Comparison of ENCODE assay signal across 18 mouse cellular contexts in genomic region chr10:98946031-98946791, GRCm38 (mm10). TPM values are rescaled to one million over a fixed set of nuclear protein-coding genes. Genes with fewer than 3 reads are reported as not detected.
A peak's percentile ranks its signal among the peaks of the same experiment; 100 is the strongest.
DNase-seq lines count a peak whose midpoint lies in the region; ATAC-seq and TF ChIP-seq lines count a peak whose summit lies in the region.
"Had no signal": no experiment of that assay in that cellular context is flagged by ENCODE, and none has a peak within 500 bp of the region (broad histone marks: within the 10 kb centered on the region; RNA-seq: fewer than 3 reads in every experiment).

No protein-coding gene starts in this region.

- no peaks in the 10 kb centered on the region for H3K36me3 ChIP-seq in kidney, postnatal 0 days (ENCODE audit: insufficient read depth, low read length)
- peaks cover 0 to 22% of the 10 kb centered on the region in 2 experiments; a peak in 3 of 4 replicates for H3K36me3 ChIP-seq in MEL (ENCODE audit: control insufficient read depth in 1 of 2, insufficient read depth in 2 of 2, low read length in 2 of 2)
- H3K36me3 ChIP-seq: embryonic facial prominence, embryonic 10.5 days; heart, embryonic 12.5 days; limb, embryonic 13.5 days had no signal

- no peaks in the 10 kb centered on the region for H3K27me3 ChIP-seq in kidney, postnatal 0 days (ENCODE audit: insufficient read depth, low read length)
- no peaks in the 10 kb centered on the region for H3K27me3 ChIP-seq in MEL (ENCODE audit: control insufficient read depth in 1 of 2, insufficient read depth in 2 of 2, low read length in 2 of 2)
- H3K27me3 ChIP-seq: heart, embryonic 12.5 days; limb, embryonic 13.5 days had no signal

- H3K4me1 ChIP-seq in kidney, postnatal 0 days (replicated peaks; ENCODE audit: insufficient read depth, low read length) = 0 out of 2 replicates have a peak, but pooled peaks cover 10% of the 10 kb centered on the region
- peaks cover 9% of the 10 kb centered on the region in 2 experiments; a peak in 3 of 4 replicates for H3K4me1 ChIP-seq in MEL (ENCODE audit: control insufficient read depth in 1 of 2, insufficient read depth in 2 of 2, low read length in 2 of 2)

- no peaks in the 10 kb centered on the region for H3K9me3 ChIP-seq in kidney, postnatal 0 days (replicated peaks; ENCODE audit: low read length)
- H3K9me3 ChIP-seq in MEL (replicated peaks; ENCODE audit: insufficient read depth, low read length) = no peaks in the 10 kb centered on the region
- H3K9me3 ChIP-seq: embryonic facial prominence, embryonic 10.5 days; heart, embryonic 12.5 days; limb, embryonic 13.5 days had no signal

- H3K4me3 ChIP-seq in kidney, postnatal 0 days (replicated peaks; ENCODE audit: low read depth, low read length) = no peak overlapping the region
- no peak overlapping the region for H3K4me3 ChIP-seq in MEL (ENCODE audit: control insufficient read depth in 1 of 2, insufficient read depth in 1 of 2, low read depth in 2 of 2, low read length in 2 of 2)
- H3K4me3 ChIP-seq: embryonic facial prominence, embryonic 10.5 days; erythroblast, embryonic 14.5 days; heart, embryonic 12.5 days; limb, embryonic 13.5 days had no signal

- 61% methylated on average over 9 of the region's 9 CpGs for WGBS in kidney, postnatal 0 days

- no peak for ATAC-seq in kidney, postnatal 0 days (replicated peaks; ENCODE audit: low FRiP score, low read depth)
- ATAC-seq in megakaryocyte progenitor cell, adult 5-6 weeks (replicated peaks; ENCODE audit: poor library complexity) = peak; percentile 70
- ATAC-seq: forebrain, postnatal 0 days had no signal

- peaks cover 18% of the 10 kb centered on the region for H3K79me2 ChIP-seq in MEL (ENCODE audit: control insufficient read depth, insufficient read depth, low read length, poor library complexity)

- TF ChIP-seq POLR2A in MEL (IDR thresholded peaks at IDR 0.05; ENCODE audit: control insufficient read depth in 1 of 2, insufficient read depth in 1 of 2, low read depth in 1 of 2, low read length in 2 of 2, poor library complexity in 1 of 2) = no peak

- no peak for TF ChIP-seq EP300 in MEL (IDR thresholded peaks at IDR 0.05; ENCODE audit: low read depth in 1 of 2, low read length in 2 of 2)

- DNase-seq in kidney, postnatal 0 days (ENCODE audit: low spot score) = no peak
- no peak for DNase-seq in kidney, adult 9 months
- peak; percentile 49 for DNase-seq in 416B (ENCODE audit: low read depth)
- no peak for DNase-seq in MEL (ENCODE audit: low read depth, low spot score)
- no peak for DNase-seq in left cerebral cortex, postnatal 25 days (ENCODE audit: low spot score in 2 of 2)
- no peak for DNase-seq in right cerebral cortex, postnatal 25 days
- DNase-seq: cerebellum, postnatal 14 days; forebrain, postnatal 0 days; gastrocnemius, postnatal 14 days; heart, postnatal 36 days; kidney, adult 2 months; kidney, postnatal 4 days; layer of hippocampus, postnatal 36 days had no signal

- no peak overlapping the region for H3K9ac ChIP-seq in kidney, postnatal 0 days (ENCODE audit: low read depth, low read length)
- H3K9ac ChIP-seq in MEL (ENCODE audit: control insufficient read depth, low read depth, low read length, poor library complexity, severe bottlenecking) = no peak overlapping the region
- H3K9ac ChIP-seq: forebrain, postnatal 0 days; heart, embryonic 12.5 days; limb, embryonic 13.5 days had no signal

- intact Hi-C loops in left cerebral cortex, postnatal 25 days (cut with DNase I) = no loop called here

- no peak for TF ChIP-seq RAD21 in MEL (IDR thresholded peaks at IDR 0.05; ENCODE audit: low read depth, low read length)

- peak; percentile 32; the same call in 1 of the 2 replicates for TF ChIP-seq CTCF in kidney, postnatal 0 days (IDR thresholded peaks at IDR 0.05; ENCODE audit: low read depth)
- TF ChIP-seq CTCF in MEL (IDR thresholded peaks at IDR 0.05 in 2 of 3, conservative IDR thresholded peaks at IDR 0.05 in 1 of 3; ENCODE audit: control insufficient read depth in 1 of 3, insufficient read depth in 1 of 3, low read depth in 2 of 3, low read length in 3 of 3, poor library complexity in 1 of 3, severe bottlenecking in 1 of 3) = peak in 1 of 3 experiments; percentile 0; a peak in 1 of 6 replicates

- H3K27ac ChIP-seq in kidney, postnatal 0 days = no peak overlapping the region
- H3K27ac ChIP-seq in MEL (ENCODE audit: control insufficient read depth, low read depth, low read length) = no peak overlapping the region
- H3K27ac ChIP-seq: embryonic facial prominence, embryonic 10.5 days; limb, embryonic 13.5 days had no signal

- H3K4me2 ChIP-seq in kidney, postnatal 0 days (ENCODE audit: low read length) = no peak overlapping the region
- H3K4me2 ChIP-seq: heart, embryonic 12.5 days; limb, embryonic 13.5 days had no signal

TF ChIP-seq in MEL, 35 proteins besides CTCF, POLR2A, EP300 and RAD21:
- TF ChIP-seq MAZ (IDR thresholded peaks at IDR 0.05; ENCODE audit: low read depth, low read length) (no peak), SMC3 (IDR thresholded peaks at IDR 0.05; ENCODE audit: low read depth, low read length) (peak; percentile 17; the same call in 1 of the 2 replicates)

RNA-seq across cellular contexts. Expression of gene Atp2b1, which starts 32.0 kb away (rescaled TPM):
- polyA plus RNA-seq in kidney, postnatal 0 days (2015; fragmentation: Nextera tagmentation; extraction: Ambion mirVana) = 167 and 178 TPM in 2 replicates
- total RNA-seq in MEL (2012; rRNA removed) = 23.5 and 29.4 TPM in 2 replicates
- 10 to 100 TPM in 1 of 2 experiments, not detected in 1; 26.6 TPM for polyA plus RNA-seq in MEL (2012; ENCODE audit: insufficient read depth in 1 of 2, insufficient read length in 2 of 2, low read depth in 1 of 2, low replicate concordance in 2 of 2, missing spikeins in 1 of 2)
- 31.2 and 32.3 TPM in 2 replicates for total RNA-seq in megakaryocyte progenitor cell, adult 5-6 weeks (2015)
- total RNA-seq in megakaryocyte progenitor cell, adult 5-6 weeks (2017) = 28.5 and 57.0 TPM in 2 replicates
- 100 to 1,000 TPM; 710 to 765 TPM for total RNA-seq in left cerebral cortex, postnatal 25 days (2021)

Comparison
In these comparisons a context has a peak if more than half of its experiments do, and no peak if none do; other contexts are left out.
1. RNA of gene Atp2b1, which starts 32.0 kb away (total RNA-seq): 710 to 765 TPM in left cerebral cortex, postnatal 25 days; 28.5 to 57.0 TPM in megakaryocyte progenitor cell, adult 5-6 weeks and 23.5 to 29.4 TPM in MEL; every median in the first group is over 10 times any median in the second.